Mouse (Mus musculus) myocyte (in vitro differentiated cells): Measurements from ENCODE around the gene Draxin. TPM values are rescaled to one million over a fixed set of nuclear protein-coding genes. Genes with fewer than 3 reads are reported as not detected.
"Not testable (repeated sequence)": the region's sequence is repeated elsewhere in the genome, so short reads cannot be mapped to it uniquely, and the experiment has no call there.

Experiments
- H3K27me3 ChIP-seq: one replicate; pipeline ENCODE4 v1.6.1; 2011; ENCODE audit not compliant: control insufficient read depth, insufficient read depth, insufficient read length
- H3K36me3 ChIP-seq: one replicate; pipeline ENCODE4 v1.6.1; 2011; ENCODE audit not compliant: control insufficient read depth, insufficient read depth
- H3K4me2 ChIP-seq: one replicate; pipeline ENCODE4 v1.6.1; 2011; ENCODE audit warnings: low read depth, control low read depth
- H3K4me3 ChIP-seq: one replicate; pipeline ENCODE4 v1.5.1; 2011; ENCODE audit warnings: mild to moderate bottlenecking, control low read depth, moderate library complexity
- H3K79me2 ChIP-seq: one replicate; pipeline ENCODE4 v1.6.1; 2011; ENCODE audit not compliant: control insufficient read depth, insufficient read depth
- H3ac ChIP-seq: one replicate; pipeline ENCODE4 v1.6.1; 2011; ENCODE audit not compliant: control insufficient read depth, insufficient read length
- CEBPB ChIP-seq: IDR thresholded peaks from 2 replicates; pipeline ENCODE4 v1.6.1; 2011; ENCODE audit warnings: mild to moderate bottlenecking, moderate library complexity; ENCODE audit not compliant: poor library complexity, insufficient read depth, severe bottlenecking
- E2F4 ChIP-seq: IDR thresholded peaks from one replicate; pipeline ENCODE4 v1.6.1; 2011; ENCODE audit warnings: mild to moderate bottlenecking, control low read depth, moderate library complexity; ENCODE audit not compliant: insufficient read depth
- MAX ChIP-seq: IDR thresholded peaks from one replicate; pipeline ENCODE4 v1.6.1; 2011; ENCODE audit warnings: low read depth, mild to moderate bottlenecking, control low read depth
- MYOD1 ChIP-seq, 3 experiments: IDR thresholded peaks; one replicate each; pipeline ENCODE4 v1.6.1; 2011; ENCODE audit warnings: control low read depth in 2 of 3, low read depth in 2 of 3, mild to moderate bottlenecking in 2 of 3, moderate library complexity in 1 of 3; ENCODE audit not compliant: insufficient read length in 2 of 3, control insufficient read depth in 1 of 3
- MYOG ChIP-seq, 3 experiments: IDR thresholded peaks; one replicate each; pipeline ENCODE4 v1.6.1; 2011; ENCODE audit warnings: control low read depth in 2 of 3, low read depth in 2 of 3, mild to moderate bottlenecking in 2 of 3; ENCODE audit not compliant: insufficient read length in 2 of 3, control insufficient read depth in 1 of 3, insufficient read depth in 1 of 3
- POLR2A ChIP-seq: IDR thresholded peaks from one replicate; pipeline ENCODE4 v1.6.1; 2011; ENCODE audit warnings: low read depth, mild to moderate bottlenecking, control low read depth, moderate library complexity; ENCODE audit not compliant: insufficient read length
- POLR2AphosphoS2 ChIP-seq: IDR thresholded peaks from one replicate; pipeline ENCODE4 v1.6.1; 2011; ENCODE audit warnings: low read depth, control low read depth; ENCODE audit not compliant: insufficient read length
- REST ChIP-seq: IDR thresholded peaks from one replicate; pipeline ENCODE4 v1.6.1; 2011; ENCODE audit warnings: mild to moderate bottlenecking, control low read depth, moderate library complexity; ENCODE audit not compliant: insufficient read depth, insufficient read length
- SRF ChIP-seq: IDR thresholded peaks from one replicate; pipeline ENCODE4 v1.6.1; 2011; ENCODE audit warnings: low read depth; ENCODE audit not compliant: control insufficient read depth, insufficient read length
- TCF12 ChIP-seq: IDR thresholded peaks from one replicate; pipeline ENCODE4 v1.6.1; 2011; ENCODE audit warnings: mild to moderate bottlenecking, control low read depth; ENCODE audit not compliant: poor library complexity, insufficient read depth, severe bottlenecking
- TCF3 ChIP-seq: IDR thresholded peaks from one replicate; pipeline ENCODE4 v1.6.1; 2011; ENCODE audit warnings: low read depth, control low read depth; ENCODE audit not compliant: insufficient read length
- USF1 ChIP-seq: IDR thresholded peaks from one replicate; pipeline ENCODE4 v1.6.1; 2011; ENCODE audit warnings: low read depth, mild to moderate bottlenecking, control low read depth, moderate library complexity
- polyA plus RNA-seq: library from polyadenylated mRNA; unstranded; fragments of >200 nt; fragmentation: generic; extraction: Trizol; gene quantifications from one replicate; pipeline ENCODE4 v1.2.1, GENCODE M21; 2012; ENCODE audit warnings: missing spikeins

Gene Draxin
- polyA plus RNA-seq = 0.04 TPM

GRCm38 (mm10) chr4:148130561-148131413 lies at the start of gene Draxin:
TSS of gene Draxin (minus strand) at chr4:148130698.
- H3K4me3 ChIP-seq = no peak within 1 kb of the TSS
- TF ChIP-seq E2F4 (no peak), POLR2AphosphoS2 (no peak), CEBPB (no peak), USF1 (no peak), POLR2A (no peak), MYOG (IDR thresholded peaks at IDR 0.05; ENCODE audit: control insufficient read depth in 1 of 3, insufficient read depth in 1 of 3, insufficient read length in 2 of 3, low read depth in 2 of 3) (peak in 1 of 3 experiments; percentile 47), TCF3 (no peak), TCF12 (no peak)
- no peaks in the 10 kb centered on the region for H3K36me3 ChIP-seq
- no peaks in the 10 kb centered on the region for H3K79me2 ChIP-seq
- peaks cover 37% of the 10 kb centered on the region for H3K27me3 ChIP-seq
- H3ac ChIP-seq = peak within 1 kb of the TSS; percentile 44
- H3K4me2 ChIP-seq = peak within 1 kb of the TSS; percentile 34

DNA sequence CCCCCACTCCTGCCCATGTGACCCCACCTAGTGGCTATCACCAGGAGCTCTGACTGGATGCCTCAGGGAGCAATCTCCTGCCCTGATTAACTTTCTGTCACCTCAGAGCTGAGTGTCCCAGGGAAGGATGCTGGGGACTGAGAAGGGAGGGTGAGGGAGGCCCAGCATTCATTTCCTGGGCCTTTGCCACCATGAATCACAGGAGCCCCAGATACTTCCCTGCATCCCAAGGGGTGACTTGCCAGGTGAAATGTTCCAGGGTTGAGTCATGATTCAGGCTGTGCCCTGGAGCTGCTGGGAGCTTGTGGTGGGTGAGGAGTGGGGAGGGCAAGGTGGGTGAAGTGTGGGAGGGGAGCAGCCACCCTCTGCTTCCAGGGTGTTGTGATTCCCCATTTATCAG lies 47.2 kb upstream of the Draxin start:
- no peak overlapping the region for H3K4me2 ChIP-seq

DNA sequence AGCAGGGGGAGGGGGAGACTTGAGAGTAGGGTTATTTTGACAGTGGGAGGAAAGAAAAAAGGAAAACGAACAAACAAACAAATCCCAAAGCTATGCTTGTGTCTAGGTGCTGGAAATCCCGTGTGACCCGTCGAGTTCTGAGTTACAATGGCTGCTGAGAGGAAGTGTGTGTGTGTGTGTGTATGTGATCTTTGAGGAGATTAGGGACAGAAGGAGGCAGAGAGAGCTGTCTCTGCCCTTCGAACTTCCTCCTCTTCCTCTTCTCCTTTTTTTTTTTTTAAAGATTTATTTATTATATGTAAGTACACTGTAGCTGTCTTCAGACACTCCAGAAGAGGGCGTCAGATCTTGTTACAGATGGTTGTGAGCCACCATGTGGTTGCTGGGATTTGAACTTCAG lies 46.1 kb upstream of the Draxin start:
- not testable (repeated sequence) for H3K36me3 ChIP-seq, H3K4me2 ChIP-seq, H3ac ChIP-seq, H3K4me3 ChIP-seq, H3K79me2 ChIP-seq
- H3K27me3 ChIP-seq = peaks cover 61% of the 10 kb centered on the region

More for the DNA sequence above, 47.2 kb upstream of the Draxin start:
- no peak for TF ChIP-seq CEBPB
- TF ChIP-seq TCF3 = no peak
- no peak for TF ChIP-seq MYOD1 (IDR thresholded peaks at IDR 0.05; ENCODE audit: control insufficient read depth in 1 of 3, insufficient read length in 2 of 3, low read depth in 2 of 3)
- no peak for TF ChIP-seq POLR2A
- no peak for TF ChIP-seq MAX
- TF ChIP-seq POLR2AphosphoS2 = no peak
- no peak for TF ChIP-seq MYOG (IDR thresholded peaks at IDR 0.05; ENCODE audit: control insufficient read depth in 1 of 3, insufficient read depth in 1 of 3, insufficient read length in 2 of 3, low read depth in 2 of 3)
- TF ChIP-seq TCF12 = no peak
- no peak for TF ChIP-seq SRF
- no peak for TF ChIP-seq USF1
- no peak for TF ChIP-seq E2F4
- TF ChIP-seq REST = no peak
- H3K36me3 ChIP-seq = no peaks in the 10 kb centered on the region
- peaks cover 50% of the 10 kb centered on the region for H3K27me3 ChIP-seq
- H3K79me2 ChIP-seq = no peaks in the 10 kb centered on the region
- H3ac ChIP-seq = no peak overlapping the region
- no peak overlapping the region for H3K4me3 ChIP-seq

DNA sequence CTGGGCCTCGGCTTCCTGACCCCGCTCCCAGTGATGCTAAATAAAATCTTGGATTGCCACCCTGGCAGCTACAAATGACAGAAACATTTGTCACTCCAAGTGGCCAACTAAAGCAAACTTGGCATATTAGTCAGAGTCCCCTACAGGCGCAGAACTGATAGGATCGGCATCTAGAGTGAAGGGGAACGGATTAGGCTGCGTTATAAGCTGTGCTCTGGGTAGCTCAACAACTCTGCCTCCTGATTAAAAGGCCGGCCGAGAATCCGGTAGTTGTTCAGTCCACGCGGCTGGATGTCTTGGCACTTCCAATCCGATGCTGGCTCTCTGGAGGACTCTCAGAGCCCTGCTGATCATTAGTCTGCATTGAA lies 44.0 kb upstream of the Draxin start:
- Histone ChIP-seq H3K4me3 (no peak overlapping the region), H3K27me3 (peaks cover 66% of the 10 kb centered on the region), H3K4me2 (no peak overlapping the region)

DNA sequence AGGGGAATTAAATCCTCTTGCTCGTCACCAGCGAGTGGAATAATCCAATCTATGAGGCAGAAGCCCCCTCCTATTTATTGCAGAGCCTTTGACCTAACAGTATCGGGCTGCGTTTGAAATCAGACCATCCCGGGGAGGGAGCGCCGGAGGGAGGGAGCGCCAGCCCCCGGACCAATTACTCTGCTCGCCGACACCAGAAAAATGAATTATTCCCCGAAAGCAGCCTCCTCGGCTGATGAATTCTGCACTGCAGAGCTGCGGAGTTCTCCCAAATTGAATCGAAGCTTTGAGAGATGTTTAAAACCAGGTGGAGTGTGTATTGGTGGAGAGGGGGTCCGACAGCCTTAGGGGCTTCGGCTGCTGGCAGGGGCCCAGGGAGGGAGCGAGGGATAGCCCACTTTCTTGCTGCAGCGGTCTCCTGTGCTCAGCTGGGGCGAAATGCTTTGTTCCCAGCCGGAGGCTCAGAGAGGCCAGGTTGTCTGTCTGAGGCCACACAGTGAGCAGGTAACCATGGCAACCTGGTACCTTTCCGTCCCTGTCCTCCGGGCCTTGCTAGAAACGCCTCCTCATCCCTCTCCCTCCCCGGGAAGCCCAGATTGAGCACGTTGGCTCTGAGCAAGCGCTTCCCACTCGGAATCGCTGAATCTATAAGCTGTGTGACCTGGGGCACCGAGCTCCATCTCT lies 43.5 kb upstream of the Draxin start:
- no peaks in the 10 kb centered on the region for H3K36me3 ChIP-seq
- TF ChIP-seq POLR2A (no peak), SRF (no peak), TCF3 (no peak), MAX (no peak), POLR2AphosphoS2 (no peak), TCF12 (no peak), E2F4 (no peak), USF1 (no peak), MYOD1 (IDR thresholded peaks at IDR 0.05; ENCODE audit: control insufficient read depth in 1 of 3, insufficient read length in 2 of 3, low read depth in 2 of 3) (no peak), REST (no peak), CEBPB (no peak), MYOG (IDR thresholded peaks at IDR 0.05; ENCODE audit: control insufficient read depth in 1 of 3, insufficient read depth in 1 of 3, insufficient read length in 2 of 3, low read depth in 2 of 3) (no peak)
- peaks cover 66% of the 10 kb centered on the region for H3K27me3 ChIP-seq
- no peaks in the 10 kb centered on the region for H3K79me2 ChIP-seq
- H3ac ChIP-seq = no peak overlapping the region
- H3K4me2 ChIP-seq = no peak overlapping the region
- no peak overlapping the region for H3K4me3 ChIP-seq

More for the DNA sequence above, 44.0 kb upstream of the Draxin start:
- TF ChIP-seq POLR2AphosphoS2 (no peak), MAX (no peak), POLR2A (no peak), MYOD1 (IDR thresholded peaks at IDR 0.05; ENCODE audit: control insufficient read depth in 1 of 3, insufficient read length in 2 of 3, low read depth in 2 of 3) (no peak), E2F4 (no peak), USF1 (no peak), TCF3 (no peak), TCF12 (no peak), REST (no peak)
- Histone ChIP-seq H3K36me3 (no peaks in the 10 kb centered on the region), H3ac (no peak overlapping the region), H3K79me2 (no peaks in the 10 kb centered on the region)
